Mouse (Mus musculus) effector memory CD4-positive, alpha-beta T cell, adult 7 months (primary cell): ENCODE data around the gene Hist1h1c. TPM values are rescaled to one million over a fixed set of nuclear protein-coding genes. Genes with fewer than 3 reads are reported as not detected.

ENCODE experiments used
- polyA plus RNA-seq: library from polyadenylated mRNA; unstranded; fragments of 100-300 nt; shearing (Covaris generic); gene quantifications from one replicate; pipeline ENCODE4 v1.2.1, GENCODE M21; 2017

The Hist1h1c gene
- polyA plus RNA-seq, 1 experiment from 2014 or later = 38.7 TPM

Other genes with a start within 250 kb of the Hist1h1c start
- not detected for gene Btn2a2, start 250.0 kb upstream of the Hist1h1c start, polyA plus RNA-seq
- 1.2 TPM for gene Hist1h4h, start 207.8 kb upstream of the Hist1h1c start, polyA plus RNA-seq
- gene Hist1h2af, start 204.9 kb upstream of the Hist1h1c start, polyA plus RNA-seq = not detected
- gene Hist1h3g, start 203.4 kb upstream of the Hist1h1c start, polyA plus RNA-seq = not detected
- 0.85 TPM for gene Hist1h2bh, start 195.4 kb upstream of the Hist1h1c start, polyA plus RNA-seq
- 0.99 TPM for gene Hist1h3f, start 194.8 kb upstream of the Hist1h1c start, polyA plus RNA-seq
- gene Hist1h4f, start 187.2 kb upstream of the Hist1h1c start, polyA plus RNA-seq = not detected
- gene Hist1h1d, start 185.5 kb upstream of the Hist1h1c start, polyA plus RNA-seq = 0.15 TPM
- gene Hist1h3e, start 176.4 kb upstream of the Hist1h1c start, polyA plus RNA-seq = 0.98 TPM
- gene Hist1h2ae, start 167.6 kb upstream of the Hist1h1c start, polyA plus RNA-seq = 1.8 TPM
- gene Hist1h2bg, start 167.4 kb upstream of the Hist1h1c start, polyA plus RNA-seq = not detected
- not detected for gene Hist1h2bf, start 164.6 kb upstream of the Hist1h1c start, polyA plus RNA-seq
- not detected for gene Hist1h2ad, start 164.4 kb upstream of the Hist1h1c start, polyA plus RNA-seq
- gene Hist1h3d, start 163.0 kb upstream of the Hist1h1c start, polyA plus RNA-seq = not detected
- 15.2 TPM for gene Hist1h4d, start 157.2 kb upstream of the Hist1h1c start, polyA plus RNA-seq
- gene Hist1h2be, start 117.7 kb upstream of the Hist1h1c start, polyA plus RNA-seq = 0.89 TPM
- gene Hist1h1e, start 116.2 kb upstream of the Hist1h1c start, polyA plus RNA-seq = 4.5 TPM
- gene Hist1h2ac, start 54.9 kb upstream of the Hist1h1c start, polyA plus RNA-seq = not detected
- 12.6 TPM for gene Hist1h2bc, start 54.6 kb upstream of the Hist1h1c start, polyA plus RNA-seq
- not detected for gene Hist1h1t, start 43.0 kb upstream of the Hist1h1c start, polyA plus RNA-seq
- gene Hist1h4c, start 40.4 kb upstream of the Hist1h1c start, polyA plus RNA-seq = 3.6 TPM
- not detected for gene Hfe, start 28.0 kb upstream of the Hist1h1c start, polyA plus RNA-seq
- not detected for gene Hist1h3c, start 6.8 kb downstream of the Hist1h1c start, polyA plus RNA-seq
- not detected for gene Hist1h2bb, start 7.9 kb downstream of the Hist1h1c start, polyA plus RNA-seq
- gene Hist1h2ab, start 12.3 kb downstream of the Hist1h1c start, polyA plus RNA-seq = not detected
- not detected for gene Hist1h3b, start 13.5 kb downstream of the Hist1h1c start, polyA plus RNA-seq
- gene Hist1h4b, start 18.2 kb downstream of the Hist1h1c start, polyA plus RNA-seq = 6.7 TPM
- 1.1 TPM for gene Hist1h4a, start 22.4 kb downstream of the Hist1h1c start, polyA plus RNA-seq
- gene Hist1h3a, start 23.6 kb downstream of the Hist1h1c start, polyA plus RNA-seq = 3.4 TPM
- gene Hist1h1a, start 24.9 kb downstream of the Hist1h1c start, polyA plus RNA-seq = not detected
- not detected for gene Trim38, start 31.1 kb downstream of the Hist1h1c start, polyA plus RNA-seq
- not detected for gene Slc17a2, start 68.2 kb downstream of the Hist1h1c start, polyA plus RNA-seq
- gene Slc17a3, start 100.6 kb downstream of the Hist1h1c start, polyA plus RNA-seq = not detected
- 0.73 TPM for gene Slc17a1, start 128.9 kb downstream of the Hist1h1c start, polyA plus RNA-seq
- 0.15 TPM for gene Slc17a4, start 176.2 kb downstream of the Hist1h1c start, polyA plus RNA-seq
- not detected for gene Hist1h2ba, start 195.3 kb downstream of the Hist1h1c start, polyA plus RNA-seq
- gene Hist1h2aa, start 195.7 kb downstream of the Hist1h1c start, polyA plus RNA-seq = not detected